Mouse (Mus musculus): ENCODE data around the gene Fggy.

DNA sequence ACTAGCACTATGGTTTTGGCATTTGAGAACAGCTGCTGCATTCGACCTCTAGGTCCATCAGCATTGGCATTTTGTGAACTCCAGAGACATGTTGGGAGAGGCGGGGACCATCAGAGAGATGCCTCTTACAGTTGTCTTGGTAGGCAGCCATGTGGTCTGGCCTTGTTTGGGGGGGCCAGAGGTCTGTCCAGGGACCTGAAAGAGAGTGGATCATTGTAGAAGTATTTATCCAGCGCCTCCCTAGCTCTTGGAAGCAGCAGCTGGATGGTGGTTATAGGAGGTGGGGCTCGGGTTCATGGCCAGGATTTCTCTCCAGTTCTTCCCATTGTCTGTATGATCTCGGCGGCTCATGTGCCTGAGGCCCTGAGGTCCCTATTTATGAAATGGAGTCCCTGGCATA is 54.1 kb downstream of the Fggy start:
- TF ChIP-seq CTCF (IDR thresholded peaks at IDR 0.05) (no peak), POLR2A (IDR thresholded peaks at IDR 0.05; ENCODE audit: insufficient read depth, low read depth, low read length) (no peak), EP300 (IDR thresholded peaks at IDR 0.05; ENCODE audit: insufficient read depth, low read depth, low read length) (no peak)
